28 mouse cellular contexts compared by ENCODE assay signal in genomic region chr9:15574750-15575454, GRCm38 (mm10). TPM values are rescaled to one million over a fixed set of nuclear protein-coding genes. Genes with fewer than 3 reads are reported as not detected.
DNase-seq lines count a peak whose midpoint lies in the region; TF ChIP-seq lines count a peak whose summit lies in the region.
"Had no signal": no experiment of that assay in that cellular context is flagged by ENCODE, and none has a peak within 500 bp of the region (broad histone marks: within the 10 kb centered on the region; RNA-seq: fewer than 3 reads in every experiment).

No protein-coding gene starts in this region.

- H3K36me3 ChIP-seq in limb, embryonic 10.5 days = no peaks in the 10 kb centered on the region
- H3K36me3 ChIP-seq: embryonic facial prominence, embryonic 10.5 days; G1E; hindbrain, embryonic 13.5 days; liver, embryonic 12.5 days; midbrain, embryonic 13.5 days had no signal

- peak; percentile 14 for DNase-seq in embryo, embryonic 11.5 days (ENCODE audit: low read depth, low spot score)
- no peak for DNase-seq in embryo, embryonic 10.5 days (ENCODE audit: low spot score)
- DNase-seq in layer of hippocampus, adult 2 months (ENCODE audit: low spot score in 2 of 2) = no peak
- no peak for DNase-seq in layer of hippocampus, postnatal 36 days
- peak; percentile 35 for DNase-seq in limb, embryonic 10.5 days (ENCODE audit: low spot score)
- DNase-seq in T-cell, adult 2 months (ENCODE audit: low spot score) = no peak
- no peak for DNase-seq in B cell, adult 2 months
- DNase-seq: adrenal gland, adult 8-10 months; cerebellum, adult 18-20 months; cerebellum, postnatal 14 days; gastrocnemius, postnatal 36 days; heart, postnatal 36 days; kidney, adult 11 months; kidney, postnatal 4 days; layer of hippocampus, adult 9-11 months; lung, adult 18-20 months; lung, postnatal 10 days; right cerebral cortex, postnatal 4 days; thymus, postnatal 14 days had no signal

- 71% methylated on average over 13 of the region's 13 CpGs for WGBS in limb, embryonic 10.5 days

- no peak for TF ChIP-seq CTCF in layer of hippocampus, adult 2 months (conservative IDR thresholded peaks at IDR 0.05)

- H3K9me3 ChIP-seq in limb, embryonic 10.5 days (replicated peaks) = no peaks in the 10 kb centered on the region
- H3K9me3 ChIP-seq: embryonic facial prominence, embryonic 10.5 days; G1E; hindbrain, embryonic 13.5 days; liver, embryonic 12.5 days had no signal

- peaks cover 26% of the 10 kb centered on the region for H3K4me1 ChIP-seq in limb, embryonic 10.5 days
- H3K4me1 ChIP-seq: embryonic facial prominence, embryonic 10.5 days; hindbrain, embryonic 13.5 days; liver, embryonic 12.5 days; midbrain, embryonic 13.5 days had no signal

- 0 out of 2 replicates have a peak overlapping the region, but pooled peaks have one; percentile 2 for H3K4me3 ChIP-seq in layer of hippocampus, adult 2 months
- no peak overlapping the region for H3K4me3 ChIP-seq in limb, embryonic 10.5 days
- H3K4me3 ChIP-seq: embryonic facial prominence, embryonic 10.5 days; hindbrain, embryonic 13.5 days; left cerebral cortex, adult 2 months; liver, embryonic 12.5 days; midbrain, embryonic 13.5 days had no signal

- H3K27me3 ChIP-seq in limb, embryonic 10.5 days (ENCODE audit: low read depth, poor library complexity, severe bottlenecking) = no peaks in the 10 kb centered on the region
- H3K27me3 ChIP-seq: hindbrain, embryonic 13.5 days; liver, embryonic 12.5 days; midbrain, embryonic 13.5 days had no signal

- no peak overlapping the region for H3K27ac ChIP-seq in layer of hippocampus, adult 2 months
- H3K27ac ChIP-seq in limb, embryonic 10.5 days = no peak overlapping the region
- H3K27ac ChIP-seq: embryonic facial prominence, embryonic 10.5 days; hindbrain, embryonic 13.5 days; left cerebral cortex, adult 2 months; liver, embryonic 12.5 days; midbrain, embryonic 13.5 days had no signal

RNA-seq across cellular contexts. Expression of gene Deup1, which starts 52.8 kb away (rescaled TPM):
- under 1 TPM; 0.61 to 1.00 TPM for total RNA-seq in layer of hippocampus, adult 2 months (2021)
- 1 to 10 TPM in 1 of 2 experiments, under 1 TPM in 1; 0.33 to 1.1 TPM for total RNA-seq in layer of hippocampus, postnatal 36 days (2021)
- 0.18 and 0.24 TPM in 2 replicates for polyA plus RNA-seq in limb, embryonic 10.5 days (2016; fragmentation: Nextera tagmentation; extraction: Ambion mirVana)
- total RNA-seq: gastrocnemius, adult 18-20 months; gastrocnemius, postnatal 36 days; megakaryocyte progenitor cell, adult 5-6 weeks had no signal
- polyA plus RNA-seq: G1E; liver, embryonic 12.5 days; Patski had no signal

Comparison
In these comparisons a context has a peak if more than half of its experiments do, and no peak if none do; other contexts are left out.
1. DNase-seq: peak in embryo, embryonic 11.5 days (single experiment) and limb, embryonic 10.5 days (single experiment); none in embryo, embryonic 10.5 days (single experiment), layer of hippocampus, adult 2 months (0 of 2), layer of hippocampus, postnatal 36 days (0 of 2), T-cell, adult 2 months (single experiment) and B cell, adult 2 months (0 of 2).